Mouse (Mus musculus): ENCODE data around the gene Xxylt1. TPM values are rescaled to one million over a fixed set of nuclear protein-coding genes. Genes with fewer than 3 reads are reported as not detected.

Xxylt1 gene
- polyA plus RNA-seq, 1 experiment from 2014 or later = 9.7 TPM

GRCm38 (mm10) chr16:30936012-30936461 lies 145.2 kb downstream of the Xxylt1 start:
- Histone ChIP-seq H3K4me2 (ENCODE audit: low read length) (no peak overlapping the region), H3K4me1 (replicated peaks; ENCODE audit: control insufficient read depth, insufficient read depth, low read length) (no peaks in the 10 kb centered on the region), H3K4me3 (replicated peaks; ENCODE audit: low read length) (no peak overlapping the region), H3K27me3 (replicated peaks; ENCODE audit: control insufficient read depth, insufficient read depth, low read length) (no peaks in the 10 kb centered on the region), H3K9me3 (ENCODE audit: control insufficient read depth, low read length) (no peaks in the 10 kb centered on the region), H3K36me3 (ENCODE audit: control insufficient read depth, insufficient read depth) (no peaks in the 10 kb centered on the region), H3K9ac (replicated peaks; ENCODE audit: low read depth, low read length) (no peak overlapping the region), H3K27ac (ENCODE audit: low read length) (no peak overlapping the region)
- WGBS = 93% methylated on average over 7 of the region's 7 CpGs
- ATAC-seq = no peak

GRCm38 (mm10) chr16:30934967-30935690 lies 146.1 kb downstream of the Xxylt1 start:
- Histone ChIP-seq H3K9me3 (ENCODE audit: control insufficient read depth, low read length) (no peaks in the 10 kb centered on the region), H3K4me3 (replicated peaks; ENCODE audit: low read length) (no peak overlapping the region), H3K4me1 (replicated peaks; ENCODE audit: control insufficient read depth, insufficient read depth, low read length) (no peaks in the 10 kb centered on the region), H3K36me3 (ENCODE audit: control insufficient read depth, insufficient read depth) (no peaks in the 10 kb centered on the region), H3K9ac (replicated peaks; ENCODE audit: low read depth, low read length) (no peak overlapping the region), H3K4me2 (ENCODE audit: low read length) (no peak overlapping the region), H3K27ac (ENCODE audit: low read length) (no peak overlapping the region), H3K27me3 (replicated peaks; ENCODE audit: control insufficient read depth, insufficient read depth, low read length) (no peaks in the 10 kb centered on the region)
- WGBS = 64% methylated on average over 15 of the region's 15 CpGs
- ATAC-seq = no peak

- 71% methylated on average over 11 of the region's 11 CpGs for WGBS
- no peak overlapping the region for H3K9ac ChIP-seq (replicated peaks; ENCODE audit: low read depth, low read length)
- no peak overlapping the region for H3K4me2 ChIP-seq (ENCODE audit: low read length)
- H3K9me3 ChIP-seq (ENCODE audit: control insufficient read depth, low read length) = no peaks in the 10 kb centered on the region
- no peaks in the 10 kb centered on the region for H3K27me3 ChIP-seq (replicated peaks; ENCODE audit: control insufficient read depth, insufficient read depth, low read length)
- no peak for ATAC-seq
- H3K27ac ChIP-seq (ENCODE audit: low read length) = no peak overlapping the region
- no peaks in the 10 kb centered on the region for H3K4me1 ChIP-seq (replicated peaks; ENCODE audit: control insufficient read depth, insufficient read depth, low read length)
- H3K36me3 ChIP-seq (ENCODE audit: control insufficient read depth, insufficient read depth) = no peaks in the 10 kb centered on the region
- no peak overlapping the region for H3K4me3 ChIP-seq (replicated peaks; ENCODE audit: low read length)
Measured at GRCm38 (mm10) chr16:30934205-30934780, 146.9 kb downstream of the Xxylt1 start.

- no peak for ATAC-seq
- 96% methylated on average over 8 of the region's 8 CpGs for WGBS
- no peaks in the 10 kb centered on the region for H3K36me3 ChIP-seq (ENCODE audit: control insufficient read depth, insufficient read depth)
- no peak overlapping the region for H3K9ac ChIP-seq (replicated peaks; ENCODE audit: low read depth, low read length)
- no peaks in the 10 kb centered on the region for H3K27me3 ChIP-seq (replicated peaks; ENCODE audit: control insufficient read depth, insufficient read depth, low read length)
- H3K4me2 ChIP-seq (ENCODE audit: low read length) = no peak overlapping the region
- no peaks in the 10 kb centered on the region for H3K9me3 ChIP-seq (ENCODE audit: control insufficient read depth, low read length)
- no peaks in the 10 kb centered on the region for H3K4me1 ChIP-seq (replicated peaks; ENCODE audit: control insufficient read depth, insufficient read depth, low read length)
- no peak overlapping the region for H3K27ac ChIP-seq (ENCODE audit: low read length)
- H3K4me3 ChIP-seq (replicated peaks; ENCODE audit: low read length) = no peak overlapping the region
Measured at GRCm38 (mm10) chr16:30933366-30933765, 147.9 kb downstream of the Xxylt1 start.

GRCm38 (mm10) chr16:30932791-30933190 lies 148.4 kb downstream of the Xxylt1 start:
- Histone ChIP-seq H3K9ac (replicated peaks; ENCODE audit: low read depth, low read length) (no peak overlapping the region), H3K27me3 (replicated peaks; ENCODE audit: control insufficient read depth, insufficient read depth, low read length) (no peaks in the 10 kb centered on the region), H3K27ac (ENCODE audit: low read length) (no peak overlapping the region), H3K4me1 (replicated peaks; ENCODE audit: control insufficient read depth, insufficient read depth, low read length) (no peaks in the 10 kb centered on the region), H3K4me2 (ENCODE audit: low read length) (no peak overlapping the region), H3K36me3 (ENCODE audit: control insufficient read depth, insufficient read depth) (no peaks in the 10 kb centered on the region), H3K4me3 (replicated peaks; ENCODE audit: low read length) (no peak overlapping the region), H3K9me3 (ENCODE audit: control insufficient read depth, low read length) (no peaks in the 10 kb centered on the region)
- 78% methylated on average over 4 of the region's 4 CpGs for WGBS
- no peak for ATAC-seq

- Histone ChIP-seq H3K4me3 (replicated peaks; ENCODE audit: low read length) (no peak overlapping the region), H3K27me3 (replicated peaks; ENCODE audit: control insufficient read depth, insufficient read depth, low read length) (no peaks in the 10 kb centered on the region), H3K4me2 (ENCODE audit: low read length) (no peak overlapping the region), H3K9me3 (ENCODE audit: control insufficient read depth, low read length) (no peaks in the 10 kb centered on the region), H3K4me1 (replicated peaks; ENCODE audit: control insufficient read depth, insufficient read depth, low read length) (no peaks in the 10 kb centered on the region), H3K9ac (replicated peaks; ENCODE audit: low read depth, low read length) (no peak overlapping the region), H3K36me3 (ENCODE audit: control insufficient read depth, insufficient read depth) (no peaks in the 10 kb centered on the region), H3K27ac (ENCODE audit: low read length) (no peak overlapping the region)
- ATAC-seq = no peak
- WGBS = 73% methylated on average over 5 of the region's 5 CpGs
Measured at GRCm38 (mm10) chr16:30932196-30932595, 149.0 kb downstream of the Xxylt1 start.

GRCm38 (mm10) chr16:30929165-30929564 lies 152.1 kb downstream of the Xxylt1 start:
- WGBS = 81% methylated on average over 3 of the region's 3 CpGs
- no peak overlapping the region for H3K9ac ChIP-seq (replicated peaks; ENCODE audit: low read depth, low read length)
- H3K4me1 ChIP-seq (replicated peaks; ENCODE audit: control insufficient read depth, insufficient read depth, low read length) = no peaks in the 10 kb centered on the region
- H3K9me3 ChIP-seq (ENCODE audit: control insufficient read depth, low read length) = no peaks in the 10 kb centered on the region
- no peaks in the 10 kb centered on the region for H3K36me3 ChIP-seq (ENCODE audit: control insufficient read depth, insufficient read depth)
- no peak overlapping the region for H3K4me2 ChIP-seq (ENCODE audit: low read length)
- no peak overlapping the region for H3K27ac ChIP-seq (ENCODE audit: low read length)
- no peak overlapping the region for H3K4me3 ChIP-seq (replicated peaks; ENCODE audit: low read length)
- ATAC-seq = no peak
- no peaks in the 10 kb centered on the region for H3K27me3 ChIP-seq (replicated peaks; ENCODE audit: control insufficient read depth, insufficient read depth, low read length)

GRCm38 (mm10) chr16:30928076-30928750 lies 153.0 kb downstream of the Xxylt1 start:
- 86% methylated on average over 8 of the region's 8 CpGs for WGBS
- Histone ChIP-seq H3K9ac (replicated peaks; ENCODE audit: low read depth, low read length) (no peak overlapping the region), H3K4me3 (replicated peaks; ENCODE audit: low read length) (no peak overlapping the region), H3K27me3 (replicated peaks; ENCODE audit: control insufficient read depth, insufficient read depth, low read length) (no peaks in the 10 kb centered on the region), H3K4me1 (replicated peaks; ENCODE audit: control insufficient read depth, insufficient read depth, low read length) (no peaks in the 10 kb centered on the region), H3K4me2 (ENCODE audit: low read length) (no peak overlapping the region), H3K36me3 (ENCODE audit: control insufficient read depth, insufficient read depth) (no peaks in the 10 kb centered on the region), H3K27ac (ENCODE audit: low read length) (no peak overlapping the region), H3K9me3 (ENCODE audit: control insufficient read depth, low read length) (no peaks in the 10 kb centered on the region)
- no peak for ATAC-seq

GRCm38 (mm10) chr16:30925496-30925895 lies 155.7 kb downstream of the Xxylt1 start:
- H3K4me2 ChIP-seq (ENCODE audit: low read length) = no peak overlapping the region
- no peaks in the 10 kb centered on the region for H3K36me3 ChIP-seq (ENCODE audit: control insufficient read depth, insufficient read depth)
- H3K4me3 ChIP-seq (replicated peaks; ENCODE audit: low read length) = no peak overlapping the region
- no peak for ATAC-seq
- WGBS = 77% methylated on average over 4 of the region's 4 CpGs
- no peak overlapping the region for H3K27ac ChIP-seq (ENCODE audit: low read length)
- H3K9ac ChIP-seq (replicated peaks; ENCODE audit: low read depth, low read length) = no peak overlapping the region
- no peaks in the 10 kb centered on the region for H3K9me3 ChIP-seq (ENCODE audit: control insufficient read depth, low read length)
- no peaks in the 10 kb centered on the region for H3K4me1 ChIP-seq (replicated peaks; ENCODE audit: control insufficient read depth, insufficient read depth, low read length)
- H3K27me3 ChIP-seq (replicated peaks; ENCODE audit: control insufficient read depth, insufficient read depth, low read length) = no peaks in the 10 kb centered on the region
